Mouse (Mus musculus): ENCODE measurements around the gene Gm13285. TPM values are rescaled to one million over a fixed set of nuclear protein-coding genes. Genes with fewer than 3 reads are reported as not detected.

Gene Gm13285
- polyA plus RNA-seq, 1 experiment from 2014 or later: 1.2 TPM

Other genes with a start within 250 kb of the Gm13285 start
- gene Ifna15, start 241.4 kb upstream of the Gm13285 start, polyA plus RNA-seq (2015; fragmentation: Nextera tagmentation; extraction: Ambion mirVana): not detected in 2 replicates
- gene Ifna14, start 227.9 kb upstream of the Gm13285 start, polyA plus RNA-seq (2015; fragmentation: Nextera tagmentation; extraction: Ambion mirVana): not detected in 2 replicates
- gene Ifna9, start 207.3 kb upstream of the Gm13285 start, polyA plus RNA-seq (2015; fragmentation: Nextera tagmentation; extraction: Ambion mirVana): not detected in 2 replicates
- gene Ifna12, start 196.3 kb upstream of the Gm13285 start, polyA plus RNA-seq (2015; fragmentation: Nextera tagmentation; extraction: Ambion mirVana): not detected in 2 replicates
- not detected in 2 replicates for gene C87499, start 165.3 kb upstream of the Gm13285 start, polyA plus RNA-seq (2015; fragmentation: Nextera tagmentation; extraction: Ambion mirVana)
- gene Ifna13, start 155.2 kb upstream of the Gm13285 start, polyA plus RNA-seq (2015; fragmentation: Nextera tagmentation; extraction: Ambion mirVana): not detected in 2 replicates
- gene Ifna16, start 122.7 kb upstream of the Gm13285 start, polyA plus RNA-seq (2015; fragmentation: Nextera tagmentation; extraction: Ambion mirVana): not detected in 2 replicates
- gene Ifna2, start 115.8 kb upstream of the Gm13285 start, polyA plus RNA-seq (2015; fragmentation: Nextera tagmentation; extraction: Ambion mirVana): not detected in 2 replicates
- not detected in 2 replicates for gene Ifnab, start 108.3 kb upstream of the Gm13285 start, polyA plus RNA-seq (2015; fragmentation: Nextera tagmentation; extraction: Ambion mirVana)
- 1.1 and 1.2 TPM in 2 replicates for gene Gm26566, start 77.9 kb upstream of the Gm13285 start, polyA plus RNA-seq (2015; fragmentation: Nextera tagmentation; extraction: Ambion mirVana)
- gene Klhl9, start 77.2 kb upstream of the Gm13285 start, polyA plus RNA-seq (2015; fragmentation: Nextera tagmentation; extraction: Ambion mirVana): 95.2 and 103 TPM in 2 replicates
- gene Gm13271, start 44.8 kb upstream of the Gm13285 start, polyA plus RNA-seq (2015; fragmentation: Nextera tagmentation; extraction: Ambion mirVana): not detected in 2 replicates
- gene Gm13283, start 39.5 kb upstream of the Gm13285 start, polyA plus RNA-seq (2015; fragmentation: Nextera tagmentation; extraction: Ambion mirVana): 0.30 and 0.49 TPM in 2 replicates
- gene Gm13290, start 25.8 kb upstream of the Gm13285 start, polyA plus RNA-seq (2015; fragmentation: Nextera tagmentation; extraction: Ambion mirVana): 0.23 TPM in 1 of 2 replicates, not detected in the other
- not detected in 2 replicates for gene Gm13289, start 22.7 kb upstream of the Gm13285 start, polyA plus RNA-seq (2015; fragmentation: Nextera tagmentation; extraction: Ambion mirVana)
- gene Gm13272, start 19.8 kb upstream of the Gm13285 start, polyA plus RNA-seq (2015; fragmentation: Nextera tagmentation; extraction: Ambion mirVana): 0.40 TPM in 1 of 2 replicates, not detected in the other
- gene Ifnz, start 17.5 kb upstream of the Gm13285 start, polyA plus RNA-seq (2015; fragmentation: Nextera tagmentation; extraction: Ambion mirVana): 0.35 TPM in 1 of 2 replicates, not detected in the other
- gene Gm13276, start 14.0 kb upstream of the Gm13285 start, polyA plus RNA-seq (2015; fragmentation: Nextera tagmentation; extraction: Ambion mirVana): not detected in 2 replicates
- not detected in 2 replicates for gene Gm13277, start 11.0 kb upstream of the Gm13285 start, polyA plus RNA-seq (2015; fragmentation: Nextera tagmentation; extraction: Ambion mirVana)
- not detected in 2 replicates for gene Gm13278, start 8.1 kb upstream of the Gm13285 start, polyA plus RNA-seq (2015; fragmentation: Nextera tagmentation; extraction: Ambion mirVana)
- gene Gm13275, start 5.2 kb upstream of the Gm13285 start, polyA plus RNA-seq (2015; fragmentation: Nextera tagmentation; extraction: Ambion mirVana): not detected in 2 replicates
- gene Gm13279, start 2.3 kb upstream of the Gm13285 start, polyA plus RNA-seq (2015; fragmentation: Nextera tagmentation; extraction: Ambion mirVana): not detected in 2 replicates
- gene Gm13287, start 3.6 kb downstream of the Gm13285 start, polyA plus RNA-seq (2015; fragmentation: Nextera tagmentation; extraction: Ambion mirVana): not detected in 2 replicates
- 0.08 TPM in 1 of 2 replicates, not detected in the other for gene Gm13288, start 5.9 kb downstream of the Gm13285 start, polyA plus RNA-seq (2015; fragmentation: Nextera tagmentation; extraction: Ambion mirVana)
- gene Ifna7, start 16.6 kb downstream of the Gm13285 start, polyA plus RNA-seq (2015; fragmentation: Nextera tagmentation; extraction: Ambion mirVana): not detected in 2 replicates
- gene Ifna11, start 20.3 kb downstream of the Gm13285 start, polyA plus RNA-seq (2015; fragmentation: Nextera tagmentation; extraction: Ambion mirVana): not detected in 2 replicates
- gene Ifna6, start 27.8 kb downstream of the Gm13285 start, polyA plus RNA-seq (2015; fragmentation: Nextera tagmentation; extraction: Ambion mirVana): not detected in 2 replicates
- not detected in 2 replicates for gene Ifna5, start 35.9 kb downstream of the Gm13285 start, polyA plus RNA-seq (2015; fragmentation: Nextera tagmentation; extraction: Ambion mirVana)
- gene Ifna4, start 42.2 kb downstream of the Gm13285 start, polyA plus RNA-seq (2015; fragmentation: Nextera tagmentation; extraction: Ambion mirVana): not detected in 2 replicates
- not detected in 2 replicates for gene Ifna1, start 50.4 kb downstream of the Gm13285 start, polyA plus RNA-seq (2015; fragmentation: Nextera tagmentation; extraction: Ambion mirVana)
- not detected in 2 replicates for gene Ifne, start 80.5 kb downstream of the Gm13285 start, polyA plus RNA-seq (2015; fragmentation: Nextera tagmentation; extraction: Ambion mirVana)